Comparison of ENCODE assay signal across 8 mouse cellular contexts in the genomic region with DNA sequence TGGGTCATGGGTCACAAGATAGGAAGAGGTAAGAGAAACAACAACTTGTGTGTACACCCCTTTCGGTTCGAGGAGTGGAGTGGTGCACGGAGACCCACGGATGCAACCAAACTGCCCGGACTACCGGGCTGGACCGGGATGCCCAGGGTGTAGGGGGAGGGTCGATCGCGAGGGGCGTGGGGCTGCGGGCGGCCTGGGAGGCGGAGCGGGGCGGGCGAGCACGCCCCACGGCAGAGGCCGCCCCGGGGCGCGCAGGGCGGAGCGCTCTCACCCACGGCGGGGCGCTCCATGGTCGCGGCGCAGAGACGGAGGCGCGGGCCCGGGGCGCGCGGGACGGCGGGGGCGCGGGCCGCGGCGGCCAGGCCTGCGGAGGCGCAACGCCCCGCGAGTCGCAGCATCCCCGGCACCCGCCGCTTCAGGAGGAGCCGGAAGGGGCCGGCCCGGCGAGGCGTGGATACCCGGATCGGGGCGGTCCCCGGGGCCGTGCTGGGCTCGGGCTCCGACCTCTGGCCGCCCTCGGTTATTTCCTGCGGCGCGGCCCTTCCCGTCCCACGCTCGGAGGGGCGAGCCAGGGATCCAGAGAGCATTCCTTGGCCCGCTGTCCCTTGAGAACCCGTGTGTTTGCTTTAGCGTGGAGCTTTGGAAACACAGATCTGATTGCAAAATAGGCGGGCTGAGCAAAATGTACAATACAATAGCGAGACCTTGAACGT. TPM values are rescaled to one million over a fixed set of nuclear protein-coding genes. Genes with fewer than 3 reads are reported as not detected.
DNase-seq lines count a peak whose midpoint lies in the region; ATAC-seq lines count a peak whose summit lies in the region.

No protein-coding gene starts in this region.

- H3K9ac ChIP-seq in hindbrain, embryonic 11.5 days (ENCODE audit: low read depth, low read length), result peak overlapping the region; percentile 90

- no peaks in the 10 kb centered on the region for H3K9me3 ChIP-seq in hindbrain, embryonic 11.5 days (ENCODE audit: control insufficient read depth, low read length)

- no peaks in the 10 kb centered on the region for H3K36me3 ChIP-seq in hindbrain, embryonic 11.5 days (ENCODE audit: control insufficient read depth, insufficient read depth, low read length)

- H3K27ac ChIP-seq in hindbrain, embryonic 11.5 days (ENCODE audit: low read depth, low read length), result peak overlapping the region; percentile 84

- peak; percentile 96 for ATAC-seq in hindbrain, embryonic 11.5 days (ENCODE audit: low FRiP score)

- under 1% methylated on average over 61 of the region's 81 CpGs for WGBS in hindbrain, embryonic 11.5 days

- H3K4me1 ChIP-seq in hindbrain, embryonic 11.5 days (replicated peaks; ENCODE audit: control insufficient read depth, insufficient read depth, low read length), result no peaks in the 10 kb centered on the region

- H3K27me3 ChIP-seq in hindbrain, embryonic 11.5 days (ENCODE audit: control insufficient read depth, insufficient read depth, low read length), result no peaks in the 10 kb centered on the region

- H3K4me2 ChIP-seq in hindbrain, embryonic 11.5 days (replicated peaks; ENCODE audit: low read depth, low read length), result peak overlapping the region; percentile 65

- H3K4me3 ChIP-seq in hindbrain, embryonic 11.5 days (ENCODE audit: low read depth, low read length), result peak overlapping the region; percentile 62

- DNase-seq in NIH3T3 (ENCODE audit: low read depth), result peak; percentile 94
- DNase-seq in cerebellum, postnatal 14 days, result peak; percentile 75 to 80
- peak; percentile 72 to 83 for DNase-seq in frontal cortex, postnatal 10 days (ENCODE audit: low spot score in 2 of 2)
- peak; percentile 85 for DNase-seq in hindbrain, embryonic 11.5 days (ENCODE audit: low spot score)
- peak; percentile 68 to 79 for DNase-seq in layer of hippocampus, postnatal 25 days (ENCODE audit: extremely low spot score in 1 of 2, low spot score in 1 of 2)
- DNase-seq in lung, postnatal 14 days, result peak; percentile 92
- peak; percentile 91 for DNase-seq in ovary, postnatal 36 days (ENCODE audit: low spot score)
- peak; percentile 72 for DNase-seq in thymus, postnatal 14 days

RNA-seq across cellular contexts. Expression of a gene that starts 10.9 kb away (rescaled TPM):
- polyA plus RNA-seq in hindbrain, embryonic 11.5 days (2014; fragmentation: Nextera tagmentation; extraction: Ambion mirVana), result 17.7 and 22.6 TPM in 2 replicates
- total RNA-seq in layer of hippocampus, postnatal 25 days (2021), result 10 to 100 TPM; 46.3 to 51.7 TPM

Comparison
In these comparisons a context has a peak if more than half of its experiments do, and no peak if none do; other contexts are left out.
1. Peak in every context shown above with its lines: DNase-seq, ATAC-seq, H3K4me3 ChIP-seq and H3K27ac ChIP-seq.